18 mouse cellular contexts compared by ENCODE assay signal in the genomic region with DNA sequence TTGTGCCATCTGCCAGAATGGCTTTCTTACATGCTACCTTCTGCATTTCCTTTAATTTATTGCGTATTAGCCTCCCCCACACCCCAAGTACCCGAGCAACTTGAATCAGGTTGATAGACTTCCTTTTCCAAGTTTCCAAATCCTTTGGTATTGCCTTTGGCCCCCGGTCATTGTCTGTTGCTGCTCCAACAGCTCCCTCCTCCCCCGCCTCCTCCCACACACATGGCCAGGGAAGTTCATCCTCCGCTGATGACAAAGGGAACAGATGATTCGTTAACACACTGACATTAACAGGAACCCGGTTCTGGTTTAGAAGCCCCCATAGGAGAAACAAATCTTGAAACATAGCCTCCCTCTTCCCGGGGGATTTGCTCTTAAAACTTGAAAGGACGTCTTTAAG.
A peak's percentile ranks its signal among the peaks of the same experiment; 100 is the strongest.
DNase-seq lines count a peak whose midpoint lies in the region; ATAC-seq and TF ChIP-seq lines count a peak whose summit lies in the region.
"Had no signal": no experiment of that assay in that cellular context is flagged by ENCODE, and none has a peak within 500 bp of the region (broad histone marks: within the 10 kb centered on the region; RNA-seq: fewer than 3 reads in every experiment).

No protein-coding gene starts in this region.

- H3K4me2 ChIP-seq in midbrain, embryonic 11.5 days: no peak overlapping the region
- H3K4me2 ChIP-seq: forebrain, embryonic 15.5 days; hindbrain, embryonic 12.5 days; liver, embryonic 15.5 days had no signal

- no peak for TF ChIP-seq CTCF in kidney, adult 2 months (conservative IDR thresholded peaks at IDR 0.05; ENCODE audit: insufficient read depth, insufficient read length, low read depth, low read length)

- H3K27ac ChIP-seq in kidney, adult 2 months (ENCODE audit: insufficient read depth, low read depth, low read length): peak overlapping the region; percentile 27; the same call in 1 of the 2 replicates
- H3K27ac ChIP-seq in midbrain, embryonic 11.5 days (ENCODE audit: low read depth, low read length): no peak overlapping the region
- H3K27ac ChIP-seq: forebrain, embryonic 15.5 days; hindbrain, embryonic 12.5 days; liver, embryonic 15.5 days had no signal

- no peak overlapping the region for H3K9ac ChIP-seq in midbrain, embryonic 11.5 days (ENCODE audit: low read length)
- H3K9ac ChIP-seq: forebrain, embryonic 15.5 days; hindbrain, embryonic 12.5 days; liver, embryonic 15.5 days had no signal

- H3K36me3 ChIP-seq in kidney, adult 2 months (ENCODE audit: control insufficient read depth, insufficient read depth, low read length): no peaks in the 10 kb centered on the region
- H3K36me3 ChIP-seq in midbrain, embryonic 11.5 days (ENCODE audit: control insufficient read depth, insufficient read depth, low read length): 0 out of 2 replicates have a peak, but pooled peaks cover 3% of the 10 kb centered on the region
- H3K36me3 ChIP-seq: forebrain, embryonic 15.5 days; liver, embryonic 15.5 days had no signal

- WGBS in kidney, adult 2 months: 29% methylated on average over 9 of the region's 9 CpGs
- WGBS in midbrain, embryonic 11.5 days: 77% methylated on average over 9 of the region's 9 CpGs

- ATAC-seq in midbrain, embryonic 11.5 days (ENCODE audit: low FRiP score): no peak
- ATAC-seq: forebrain, embryonic 15.5 days; intestine, postnatal 0 days; Patski had no signal

- no peak overlapping the region for H3K4me3 ChIP-seq in kidney, adult 2 months (ENCODE audit: insufficient read depth, low read depth, low read length)
- H3K4me3 ChIP-seq in midbrain, embryonic 11.5 days (ENCODE audit: low read depth, low read length): no peak overlapping the region
- H3K4me3 ChIP-seq: forebrain, embryonic 15.5 days; hindbrain, embryonic 12.5 days; liver, embryonic 15.5 days; megakaryocyte, embryonic 14.5 days had no signal

- no peak for TF ChIP-seq POLR2A in kidney, adult 2 months (IDR thresholded peaks at IDR 0.05; ENCODE audit: low read depth, low read length)

- peak; percentile 47 for DNase-seq in kidney, adult 2 months
- DNase-seq in kidney, adult 18-20 months: no peak
- peak; percentile 62 for DNase-seq in heart, adult 8-10 months (ENCODE audit: low spot score)
- peak; percentile 40 to 52 for DNase-seq in heart, postnatal 36 days
- peak; percentile 75 to 79 for DNase-seq in kidney, postnatal 4 days
- DNase-seq in thymus, postnatal 14 days: no peak
- DNase-seq in midbrain, embryonic 11.5 days (ENCODE audit: low spot score, missing footprints): no peak
- DNase-seq in urinary bladder, postnatal 25 days (ENCODE audit: low spot score): no peak
- DNase-seq: cerebellum, postnatal 14 days; gastrocnemius, postnatal 10 days; right cerebral cortex, postnatal 25 days; thymus, adult 18-20 months had no signal

- no peaks in the 10 kb centered on the region for H3K9me3 ChIP-seq in midbrain, embryonic 11.5 days (ENCODE audit: control insufficient read depth, low read length)
- H3K9me3 ChIP-seq: forebrain, embryonic 15.5 days; hindbrain, embryonic 12.5 days; liver, embryonic 15.5 days; megakaryocyte, embryonic 14.5 days had no signal

- intact Hi-C loops in heart, postnatal 36 days (cut with DNase I): no loop called here

- H3K27me3 ChIP-seq in kidney, adult 2 months (replicated peaks; ENCODE audit: control insufficient read depth, insufficient read depth, low read length): no peaks in the 10 kb centered on the region
- H3K27me3 ChIP-seq in midbrain, embryonic 11.5 days (ENCODE audit: control insufficient read depth, insufficient read depth, low read length): no peaks in the 10 kb centered on the region
- H3K27me3 ChIP-seq: forebrain, embryonic 15.5 days; hindbrain, embryonic 12.5 days; liver, embryonic 15.5 days; megakaryocyte, embryonic 14.5 days; Patski had no signal

- H3K4me1 ChIP-seq in kidney, adult 2 months (ENCODE audit: control insufficient read depth, insufficient read depth, low read length): no peaks in the 10 kb centered on the region
- H3K4me1 ChIP-seq in midbrain, embryonic 11.5 days (ENCODE audit: control insufficient read depth, insufficient read depth, low read length): peaks cover 8% of the 10 kb centered on the region; the same call in 1 of the 2 replicates
- H3K4me1 ChIP-seq: liver, embryonic 15.5 days; megakaryocyte, embryonic 14.5 days had no signal

Comparison
In these comparisons a context has a peak if more than half of its experiments do, and no peak if none do; other contexts are left out.
1. DNase-seq: peak in kidney, adult 2 months (single experiment), heart, adult 8-10 months (single experiment), heart, postnatal 36 days (2 of 2) and kidney, postnatal 4 days (2 of 2); none in kidney, adult 18-20 months (single experiment), thymus, postnatal 14 days (single experiment), midbrain, embryonic 11.5 days (single experiment) and urinary bladder, postnatal 25 days (single experiment).